20 mouse cellular contexts compared by ENCODE assay signal in the genomic region with DNA sequence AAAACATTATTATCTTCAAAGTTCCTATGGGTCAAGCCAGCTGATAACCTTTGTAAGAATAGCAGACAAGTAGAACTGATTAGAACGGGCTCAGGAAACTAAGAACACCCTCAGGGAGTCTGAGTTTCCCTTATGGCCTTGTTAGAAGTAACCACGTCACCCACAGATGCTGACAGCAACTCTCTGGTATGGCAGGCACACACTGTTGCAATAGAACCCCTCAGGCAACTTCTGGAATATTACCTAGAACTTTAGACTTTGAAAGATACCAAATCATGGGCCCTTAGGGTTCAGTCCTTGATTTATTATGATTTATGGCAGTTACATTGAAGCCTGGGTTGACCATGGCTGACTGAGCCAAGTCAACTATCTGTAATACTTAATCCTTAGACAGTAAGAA. TPM values are rescaled to one million over a fixed set of nuclear protein-coding genes. Genes with fewer than 3 reads are reported as not detected.
"Had no signal": no experiment of that assay in that cellular context is flagged by ENCODE, and none has a peak within 500 bp of the region (broad histone marks: within the 10 kb centered on the region; RNA-seq: fewer than 3 reads in every experiment).

No protein-coding gene starts in this region.

- H3K4me1 ChIP-seq: limb, embryonic 10.5 days; liver, embryonic 15.5 days; midbrain, embryonic 10.5 days; neural tube, embryonic 13.5 days; stomach, embryonic 15.5 days had no signal

- H3K27me3 ChIP-seq: liver, embryonic 15.5 days; neural tube, embryonic 13.5 days; stomach, embryonic 15.5 days had no signal

- H3K9ac ChIP-seq: liver, embryonic 15.5 days; neural tube, embryonic 13.5 days; stomach, embryonic 15.5 days had no signal

- DNase-seq: kidney, adult 18-20 months; kidney, postnatal 14 days; lung, adult 2 months; lung, postnatal 4 days; retina, postnatal 1 day; right cerebral cortex, postnatal 4 days; thymus, adult 2 months; thymus, postnatal 25 days had no signal

- H3K36me3 ChIP-seq: limb, embryonic 10.5 days; liver, embryonic 15.5 days; midbrain, embryonic 10.5 days; neural tube, embryonic 13.5 days; stomach, embryonic 15.5 days had no signal

- H3K9me3 ChIP-seq: limb, embryonic 10.5 days; liver, embryonic 15.5 days; midbrain, embryonic 10.5 days; neural tube, embryonic 13.5 days; stomach, embryonic 15.5 days had no signal

- H3K4me3 ChIP-seq: left cerebral cortex, adult 2 months; limb, embryonic 10.5 days; liver, embryonic 15.5 days; midbrain, embryonic 10.5 days; neural tube, embryonic 13.5 days; stomach, embryonic 15.5 days had no signal

- H3K27ac ChIP-seq: left cerebral cortex, adult 2 months; limb, embryonic 10.5 days; liver, embryonic 15.5 days; midbrain, embryonic 10.5 days; neural tube, embryonic 13.5 days; stomach, embryonic 15.5 days had no signal

- H3K4me2 ChIP-seq: liver, embryonic 11.5 days; liver, embryonic 15.5 days; neural tube, embryonic 13.5 days; stomach, embryonic 15.5 days had no signal

- ATAC-seq: lung, postnatal 0 days; midbrain, embryonic 16.5 days had no signal

RNA-seq across cellular contexts. Expression of gene D630023F18Rik, which starts 23.6 kb away (rescaled TPM):
- polyA plus RNA-seq: lung, postnatal 0 days; spleen, adult 2 months; testis, adult 2 months had no signal

RNA-seq across cellular contexts. Expression of gene Gm28845, which starts 27.2 kb away (rescaled TPM):
- polyA plus RNA-seq: limb, embryonic 10.5 days; limb, embryonic 14.5 days; liver, embryonic 11.5 days; liver, embryonic 15.5 days; lung, adult 2 months; lung, postnatal 0 days; midbrain, embryonic 10.5 days; midbrain, embryonic 16.5 days; neural tube, embryonic 13.5 days; spleen, adult 2 months; stomach, embryonic 15.5 days; testis, adult 2 months; thymus, adult 2 months had no signal

RNA-seq across cellular contexts. Expression of gene Cryga, which starts 43.4 kb away (rescaled TPM):
- polyA plus RNA-seq: limb, embryonic 10.5 days; limb, embryonic 14.5 days; liver, embryonic 11.5 days; liver, embryonic 15.5 days; lung, adult 2 months; lung, postnatal 0 days; midbrain, embryonic 10.5 days; midbrain, embryonic 16.5 days; neural tube, embryonic 13.5 days; spleen, adult 2 months; stomach, embryonic 15.5 days; testis, adult 2 months had no signal
